Mouse (Mus musculus) forebrain, embryonic 10.5 days (tissue): ENCODE results near the gene Shprh. TPM values are rescaled to one million over a fixed set of nuclear protein-coding genes. Genes with fewer than 3 reads are reported as not detected.
"Not testable (repeated sequence)": the region's sequence is repeated elsewhere in the genome, so short reads cannot be mapped to it uniquely, and the experiment has no call there.

Experiments used
- DNase-seq: peaks from one replicate; pipeline ENCODE4 v3.0.0-alpha.2; 2017; ENCODE audit warnings: low spot score; ENCODE audit errors: extremely low spot score
- H3K27ac ChIP-seq: fragments of 300-500 bp; sonication (generic); 2 replicates; pipeline ENCODE4 v1.5.1; 2016; ENCODE audit warnings: mild to moderate bottlenecking
- H3K27me3 ChIP-seq: fragments of 300-500 bp; sonication (generic); 2 replicates; pipeline ENCODE4 v1.6.1; 2016; ENCODE audit warnings: mild to moderate bottlenecking; ENCODE audit not compliant: poor library complexity, severe bottlenecking
- H3K36me3 ChIP-seq: fragments of 300-500 bp; sonication (generic); replicated peaks from 2 replicates; pipeline ENCODE4 v1.6.1; 2016; ENCODE audit warnings: mild to moderate bottlenecking, moderate library complexity
- H3K4me1 ChIP-seq: fragments of 300-500 bp; sonication (generic); 2 replicates; pipeline ENCODE4 v1.6.1; 2016
- H3K4me3 ChIP-seq: fragments of 300-500 bp; sonication (generic); 2 replicates; pipeline ENCODE4 v1.5.1; 2016; ENCODE audit warnings: mild to moderate bottlenecking, moderate library complexity
- H3K9me3 ChIP-seq: fragments of 300-500 bp; sonication (generic); 2 replicates; pipeline ENCODE4 v1.6.1; 2016; ENCODE audit warnings: mild to moderate bottlenecking, moderate library complexity
- WGBS: fragments of 180-500 bp; shearing (Covaris S2); methylation state at CpG from one replicate; pipeline ENCODE4 v1.1.7; 2016; 5-methylcytosine and 5-hydroxymethylcytosine counted together
- polyA plus RNA-seq: library from polyadenylated mRNA; unstranded; fragments of >200 nt; fragmentation: Nextera tagmentation; extraction: Ambion mirVana; gene quantifications from 2 replicates; pipeline ENCODE4 v1.2.1, GENCODE M21; 2016

Gene Shprh
- polyA plus RNA-seq, 1 experiment from 2014 or later: 19.5 TPM

- DNase-seq: no peak
- H3K4me3 ChIP-seq: no peak overlapping the region
- H3K36me3 ChIP-seq: peaks cover 88% of the 10 kb centered on the region
- H3K9me3 ChIP-seq: no peaks in the 10 kb centered on the region
- H3K27me3 ChIP-seq: no peaks in the 10 kb centered on the region
- no peak overlapping the region for H3K27ac ChIP-seq
- WGBS: 94% methylated on average over 1 of the region's 1 CpGs
- H3K4me1 ChIP-seq: no peaks in the 10 kb centered on the region
Observed at GRCm38 (mm10) chr10:11197341-11197740, 48.1 kb downstream of the Shprh start.

- Histone ChIP-seq H3K27me3 (no peaks in the 10 kb centered on the region), H3K4me3 (no peak overlapping the region), H3K27ac (no peak overlapping the region), H3K36me3 (peaks cover 88% of the 10 kb centered on the region), H3K4me1 (no peaks in the 10 kb centered on the region), H3K9me3 (no peaks in the 10 kb centered on the region)
- WGBS: 94% methylated on average over 2 of the region's 2 CpGs
- DNase-seq: no peak
Observed at GRCm38 (mm10) chr10:11198346-11198745, 49.1 kb downstream of the Shprh start.

GRCm38 (mm10) chr10:11199980-11200379 lies 50.8 kb downstream of the Shprh start:
- WGBS: 59% methylated on average over 4 of the region's 4 CpGs
- H3K4me1 ChIP-seq: no peaks in the 10 kb centered on the region

GRCm38 (mm10) chr10:11205883-11206282 lies 56.7 kb downstream of the Shprh start:
- not testable (repeated sequence) for H3K9me3 ChIP-seq, H3K27ac ChIP-seq, H3K4me1 ChIP-seq, H3K27me3 ChIP-seq, DNase-seq, H3K4me3 ChIP-seq
- peaks cover 75% of the 10 kb centered on the region for H3K36me3 ChIP-seq
- WGBS: 84% methylated on average over 2 of the region's 2 CpGs

More at GRCm38 (mm10) chr10:11199980-11200379, 50.8 kb downstream of the Shprh start:
- Histone ChIP-seq H3K27me3 (no peaks in the 10 kb centered on the region), H3K36me3 (peaks cover 79% of the 10 kb centered on the region), H3K9me3 (no peaks in the 10 kb centered on the region), H3K4me3 (no peak overlapping the region), H3K27ac (no peak overlapping the region)
- DNase-seq: no peak

- WGBS: 98% methylated on average over 1 of the region's 1 CpGs
- Histone ChIP-seq H3K36me3 (peaks cover 84% of the 10 kb centered on the region), H3K9me3 (no peaks in the 10 kb centered on the region), H3K27me3 (no peaks in the 10 kb centered on the region), H3K4me1 (no peaks in the 10 kb centered on the region), H3K27ac (no peak overlapping the region), H3K4me3 (no peak overlapping the region)
- no peak for DNase-seq
Observed at GRCm38 (mm10) chr10:11208670-11209069, 59.4 kb downstream of the Shprh start.

GRCm38 (mm10) chr10:11212003-11212402 lies 62.8 kb downstream of the Shprh start:
- H3K9me3 ChIP-seq: no peaks in the 10 kb centered on the region
- no peak overlapping the region for H3K4me3 ChIP-seq
- no peak for DNase-seq
- 96% methylated on average over 4 of the region's 4 CpGs for WGBS
- H3K36me3 ChIP-seq: peaks cover 87% of the 10 kb centered on the region
- H3K27ac ChIP-seq: no peak overlapping the region
- H3K27me3 ChIP-seq: no peaks in the 10 kb centered on the region
- no peaks in the 10 kb centered on the region for H3K4me1 ChIP-seq

GRCm38 (mm10) chr10:11226442-11226841 lies 77.2 kb downstream of the Shprh start:
- Histone ChIP-seq H3K9me3 (no peaks in the 10 kb centered on the region), H3K27me3 (no peaks in the 10 kb centered on the region), H3K36me3 (no peaks in the 10 kb centered on the region), H3K27ac (no peak overlapping the region), H3K4me3 (no peak overlapping the region), H3K4me1 (no peaks in the 10 kb centered on the region)
- WGBS: 82% methylated on average over 3 of the region's 3 CpGs
- no peak for DNase-seq

GRCm38 (mm10) chr10:11229545-11230178 lies 80.4 kb downstream of the Shprh start:
- 72% methylated on average over 6 of the region's 6 CpGs for WGBS
- Histone ChIP-seq H3K4me1 (no peaks in the 10 kb centered on the region), H3K27ac (no peak overlapping the region)

GRCm38 (mm10) chr10:11233208-11233607 lies 84.0 kb downstream of the Shprh start:
- Histone ChIP-seq H3K4me1 (no peaks in the 10 kb centered on the region), H3K4me3 (no peak overlapping the region), H3K27ac (no peak overlapping the region), H3K27me3 (no peaks in the 10 kb centered on the region), H3K9me3 (no peaks in the 10 kb centered on the region), H3K36me3 (no peaks in the 10 kb centered on the region)
- 78% methylated on average over 3 of the region's 3 CpGs for WGBS
- DNase-seq: no peak

More at GRCm38 (mm10) chr10:11229545-11230178, 80.4 kb downstream of the Shprh start:
- DNase-seq: no peak
- Histone ChIP-seq H3K9me3 (no peaks in the 10 kb centered on the region), H3K36me3 (no peaks in the 10 kb centered on the region), H3K4me3 (no peak overlapping the region), H3K27me3 (no peaks in the 10 kb centered on the region)

GRCm38 (mm10) chr10:11242988-11243387 lies 93.8 kb downstream of the Shprh start:
- not testable (repeated sequence) for H3K4me3 ChIP-seq, H3K36me3 ChIP-seq, H3K27me3 ChIP-seq, H3K9me3 ChIP-seq, H3K27ac ChIP-seq, DNase-seq, H3K4me1 ChIP-seq
- WGBS: 69% methylated on average over 3 of the region's 3 CpGs

GRCm38 (mm10) chr10:11248210-11248609 lies 99.0 kb downstream of the Shprh start:
- DNase-seq: no peak
- H3K4me1 ChIP-seq: 0 out of 2 replicates have a peak, but pooled peaks cover 4% of the 10 kb centered on the region
- WGBS: 90% methylated on average over 3 of the region's 3 CpGs
- H3K36me3 ChIP-seq: no peaks in the 10 kb centered on the region
- no peak overlapping the region for H3K4me3 ChIP-seq
- no peaks in the 10 kb centered on the region for H3K9me3 ChIP-seq
- H3K27ac ChIP-seq: no peak overlapping the region
- H3K27me3 ChIP-seq: no peaks in the 10 kb centered on the region

GRCm38 (mm10) chr10:11250247-11250997 lies 101.2 kb downstream of the Shprh start:
- no peaks in the 10 kb centered on the region for H3K9me3 ChIP-seq
- no peak overlapping the region for H3K4me3 ChIP-seq

GRCm38 (mm10) chr10:11253581-11253980 lies 104.4 kb downstream of the Shprh start:
- not testable (repeated sequence) for H3K27me3 ChIP-seq, H3K4me3 ChIP-seq, H3K36me3 ChIP-seq, H3K27ac ChIP-seq, H3K9me3 ChIP-seq, H3K4me1 ChIP-seq, DNase-seq
- 93% methylated on average over 4 of the region's 4 CpGs for WGBS

More at GRCm38 (mm10) chr10:11250247-11250997, 101.2 kb downstream of the Shprh start:
- no peaks in the 10 kb centered on the region for H3K36me3 ChIP-seq
- 84% methylated on average over 2 of the region's 2 CpGs for WGBS
- 0 out of 2 replicates have a peak, but pooled peaks cover 4% of the 10 kb centered on the region for H3K4me1 ChIP-seq
- H3K27ac ChIP-seq: no peak overlapping the region
- H3K27me3 ChIP-seq: no peaks in the 10 kb centered on the region
- no peak for DNase-seq
